Mouse (Mus musculus): ENCODE measurements around the gene Pex12.
"Not testable (repeated sequence)": the region's sequence is repeated elsewhere in the genome, so short reads cannot be mapped to it uniquely, and the experiment has no call there.

Pex12 gene

GRCm38 (mm10) chr11:83302526-83303251, at the start of gene Pex12:
Pex12 (minus strand) TSS chr11:83302586.
- CTCF ChIA-PET, result interaction anchor here (0.6 to 1.4 kb wide), 5 partner anchors 11 to 1217 kb away, joined by 3 to 5 read pairs (median 3); no protein-coding TSS in a partner anchor

GRCm38 (mm10) chr11:83341716-83342245, 39.4 kb upstream of the Pex12 start:
- POLR2A ChIA-PET, result interaction anchor here in 1 of 4 experiments (1.1 to 1.4 kb wide), 2 partner anchors 9 to 38 kb away, joined by 4 read pairs; no protein-coding TSS in a partner anchor
- CTCF ChIA-PET, result no interaction called here

More at GRCm38 (mm10) chr11:83302526-83303251, at the start of gene Pex12:
- POLR2A ChIA-PET, result interaction anchor here in 3 of 4 experiments (0.6 to 6.0 kb wide), 26 partner anchors 9 to 495 kb away, joined by 3 to 76 read pairs (median 4); partner anchors contain the start of genes Nle1 (in 1 of the 3), Slfn14 (in 1 of the 3) and Taf15 (in 1 of the 3)

- CTCF ChIA-PET, result no interaction called here
Measured at GRCm38 (mm10) chr11:83339705-83340104, 37.3 kb upstream of the Pex12 start.

GRCm38 (mm10) chr11:83335826-83336225, 33.4 kb upstream of the Pex12 start:
- ChIA-PET POLR2A (interaction anchor here in 2 of 4 experiments (0.6 to 2.3 kb wide), 3 partner anchors 33 to 50 kb away, joined by 3 to 8 read pairs (median 4); partner anchors contain the start of gene Ap2b1 (in 1 of the 2)), CTCF (interaction anchor here in 1 of 4 experiments (1.0 kb wide), 1 partner anchor 89 kb away, joined by 5 read pairs; no protein-coding TSS in a partner anchor)

More at GRCm38 (mm10) chr11:83339705-83340104, 37.3 kb upstream of the Pex12 start:
- POLR2A ChIA-PET, result interaction anchor here in 1 of 4 experiments (1.2 kb wide), 1 partner anchor 133 kb away, joined by 4 read pairs; the partner anchor contains the start of gene Taf15

GRCm38 (mm10) chr11:83327427-83327826, 25.0 kb upstream of the Pex12 start:
- ChIA-PET CTCF (interaction anchor here in 2 of 4 experiments (0.9 to 1.4 kb wide), 4 partner anchors 25 to 97 kb away, joined by 3 to 4 read pairs (median 4); partner anchors contain the start of genes Ap2b1 (in 1 of the 2) and Pex12 (in 1 of the 2)), POLR2A (no interaction called here)

DNA sequence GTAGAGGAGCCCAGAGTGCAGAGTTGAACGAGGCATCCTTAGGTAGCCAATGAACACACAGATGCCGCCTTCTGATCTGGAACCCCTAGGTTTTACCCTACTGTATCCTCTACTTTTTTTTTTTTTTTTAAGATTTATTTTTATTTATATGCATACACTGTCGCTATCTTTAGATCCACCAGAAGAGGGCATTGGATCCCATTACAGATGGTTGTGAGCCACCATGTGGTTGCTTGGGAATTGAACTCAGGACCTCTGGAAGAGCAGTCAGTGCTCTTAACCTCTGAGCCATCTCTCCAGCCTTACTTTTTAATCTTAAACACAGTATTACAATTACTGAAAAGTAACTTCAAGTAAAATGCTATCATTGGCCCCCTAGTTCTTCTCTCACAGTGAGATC, 24.3 kb upstream of the Pex12 start:
- CTCF ChIA-PET, result interaction anchor here in 2 of 4 experiments (1.0 to 1.3 kb wide), 2 partner anchors 28 to 98 kb away, joined by 4 read pairs; partner anchors contain the start of gene Ap2b1 (in 1 of the 2)
- POLR2A ChIA-PET, result not testable (repeated sequence)

GRCm38 (mm10) chr11:83319048-83319447, 16.7 kb upstream of the Pex12 start:
- CTCF ChIA-PET, result no interaction called here
- POLR2A ChIA-PET, result interaction anchor here in 1 of 4 experiments (2.5 kb wide), 1 partner anchor 20 kb away, joined by 6 read pairs; the partner anchor contains the start of gene Ap2b1

GRCm38 (mm10) chr11:83312471-83312870, 10.1 kb upstream of the Pex12 start:
- ChIA-PET POLR2A (interaction anchor here in 2 of 4 experiments (1.0 to 1.5 kb wide), 3 partner anchors 9 to 22 kb away, joined by 3 to 4 read pairs (median 3); no protein-coding TSS in a partner anchor), CTCF (no interaction called here)

GRCm38 (mm10) chr11:83306700-83307253, 4.4 kb upstream of the Pex12 start:
- POLR2A ChIA-PET, result no interaction called here

GRCm38 (mm10) chr11:83304485-83304884, 2.1 kb upstream of the Pex12 start:
- POLR2A ChIA-PET, result interaction anchor here in 2 of 4 experiments (0.5 to 3.2 kb wide), 4 partner anchors 11 to 168 kb away, joined by 3 to 16 read pairs (median 4); partner anchors contain the start of gene Taf15 (in 1 of the 2)
- CTCF ChIA-PET, result no interaction called here

More at GRCm38 (mm10) chr11:83306700-83307253, 4.4 kb upstream of the Pex12 start:
- CTCF ChIA-PET, result no interaction called here

- ChIA-PET POLR2A (interaction anchor here in 3 of 4 experiments (0.6 to 6.0 kb wide), 15 partner anchors 11 to 484 kb away, joined by 3 to 76 read pairs (median 5); partner anchors contain the start of genes Slfn14 (in 1 of the 3) and Taf15 (in 1 of the 3)), CTCF (interaction anchor here in 1 of 4 experiments (0.6 to 1.0 kb wide), 3 partner anchors 132 to 755 kb away, joined by 3 to 5 read pairs (median 4); no protein-coding TSS in a partner anchor)
Measured at GRCm38 (mm10) chr11:83303751-83304150, 1.4 kb upstream of the Pex12 start.

- CTCF ChIA-PET, result interaction anchor here in 2 of 4 experiments (1.3 to 1.4 kb wide), 2 partner anchors 11 to 26 kb away, joined by 3 to 4 read pairs; no protein-coding TSS in a partner anchor
Measured at GRCm38 (mm10) chr11:83302124-83302523, 262 bp downstream of the Pex12 start.

GRCm38 (mm10) chr11:83301431-83301831, 955 bp downstream of the Pex12 start:
- CTCF ChIA-PET, result interaction anchor here in 1 of 4 experiments (0.8 to 1.3 kb wide), 2 partner anchors 10 to 123 kb away, joined by 3 to 4 read pairs; no protein-coding TSS in a partner anchor
- POLR2A ChIA-PET, result interaction anchor here in 3 of 4 experiments (0.6 to 6.0 kb wide), 10 partner anchors 9 to 171 kb away, joined by 3 to 76 read pairs (median 4); partner anchors contain the start of genes Slfn14 (in 1 of the 3) and Taf15 (in 1 of the 3)

More at GRCm38 (mm10) chr11:83302124-83302523, 262 bp downstream of the Pex12 start:
- POLR2A ChIA-PET, result interaction anchor here in 3 of 4 experiments (0.7 to 6.0 kb wide), 17 partner anchors 10 to 495 kb away, joined by 3 to 76 read pairs (median 4); partner anchors contain the start of genes Nle1 (in 1 of the 3), Slfn14 (in 1 of the 3) and Taf15 (in 1 of the 3)

DNA sequence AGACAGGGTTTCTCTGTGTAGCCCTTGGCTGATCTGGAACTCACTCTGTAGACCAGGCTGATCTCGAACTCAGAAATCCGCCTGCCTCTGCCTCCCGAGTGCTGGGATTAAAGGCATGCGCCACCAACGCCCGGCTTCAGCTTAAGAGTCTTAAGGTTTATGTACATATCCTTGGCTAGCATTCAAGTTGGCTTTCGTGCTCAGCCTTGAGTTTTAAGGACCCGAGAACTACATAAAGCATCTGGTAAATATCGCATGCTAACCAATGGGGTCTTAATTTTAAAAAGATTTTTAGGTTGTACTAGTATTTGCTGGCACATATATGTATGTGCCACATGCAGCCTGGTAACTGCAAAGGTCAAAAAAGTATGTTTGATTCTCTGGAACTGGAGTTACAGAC, 2.7 kb downstream of the Pex12 start:
- POLR2A ChIA-PET, result interaction anchor here (0.7 to 6.0 kb wide), 30 partner anchors 8 to 536 kb away, joined by 3 to 83 read pairs (median 6); partner anchors contain the start of genes Slfn14 (in 2 of the 4), Taf15 (in 2 of the 4), Cct6b (in 1 of the 4) and Rasl10b (in 1 of the 4)
- CTCF ChIA-PET, result interaction anchor here in 2 of 4 experiments (0.6 to 1.1 kb wide), 2 partner anchors 11 to 203 kb away, joined by 3 read pairs; no protein-coding TSS in a partner anchor

DNA sequence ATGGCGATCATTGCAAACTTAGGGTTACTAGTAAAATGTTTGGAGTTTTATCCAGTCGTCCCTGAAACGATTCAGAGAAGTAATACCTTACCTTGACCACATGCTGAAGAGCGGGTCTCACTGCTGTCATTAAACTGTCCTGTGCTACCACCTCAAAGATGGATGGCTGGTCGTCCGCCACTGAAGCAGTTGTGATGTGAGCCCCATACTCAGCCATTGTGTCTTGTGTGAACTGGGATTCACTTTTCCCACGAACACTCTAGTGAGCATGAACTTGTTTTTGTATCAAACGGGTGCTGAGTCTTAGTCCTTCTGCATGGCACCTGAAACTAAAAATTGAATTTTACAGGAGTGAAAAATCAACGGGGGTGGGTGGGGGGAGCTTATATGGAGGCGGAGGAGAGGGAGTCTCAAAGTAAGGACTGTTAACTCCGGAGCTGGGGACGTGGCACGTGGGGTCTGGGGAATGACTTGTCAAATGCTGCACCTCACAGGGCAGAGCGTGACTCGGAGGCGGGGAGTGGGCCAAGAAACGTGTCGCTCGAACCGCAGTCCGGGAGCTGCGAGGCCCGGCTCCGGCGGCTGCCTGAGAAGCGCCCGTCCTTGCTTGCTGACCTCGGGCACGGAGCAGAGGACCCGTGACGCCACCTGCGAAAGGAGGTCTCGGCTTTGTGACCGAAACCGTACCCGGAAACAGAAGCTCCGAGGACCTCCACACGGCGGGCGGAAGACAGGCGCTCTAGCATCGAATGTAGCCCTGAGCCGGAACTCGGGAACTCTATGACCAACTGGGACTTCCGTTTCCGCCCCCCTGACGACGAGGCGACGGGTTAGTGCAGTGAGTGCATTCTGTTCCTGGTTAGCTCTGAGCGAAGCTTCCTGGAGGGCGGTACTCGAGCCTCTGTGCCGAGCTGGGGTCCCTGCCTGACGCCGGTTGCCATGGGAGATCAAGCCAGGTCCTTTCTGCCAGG, 3.9 kb downstream of the Pex12 start, which contains the start of gene Ap2b1:
Gene Ap2b1 (plus strand): TSS at position 800 of the 971 bp plus-strand sequence.
- CTCF ChIA-PET, result interaction anchor here (0.6 to 1.5 kb wide), 11 partner anchors 9 to 485 kb away, joined by 3 to 4 read pairs (median 3); no protein-coding TSS in a partner anchor
- POLR2A ChIA-PET, result interaction anchor here (0.6 to 6.0 kb wide), 65 partner anchors 7 to 765 kb away, joined by 3 to 83 read pairs (median 4); partner anchors contain the start of genes Taf15 (in 4 of the 4), Slfn14 (in 3 of the 4), Rasl10b (in 2 of the 4) and Cct6b (in 1 of the 4)

DNA sequence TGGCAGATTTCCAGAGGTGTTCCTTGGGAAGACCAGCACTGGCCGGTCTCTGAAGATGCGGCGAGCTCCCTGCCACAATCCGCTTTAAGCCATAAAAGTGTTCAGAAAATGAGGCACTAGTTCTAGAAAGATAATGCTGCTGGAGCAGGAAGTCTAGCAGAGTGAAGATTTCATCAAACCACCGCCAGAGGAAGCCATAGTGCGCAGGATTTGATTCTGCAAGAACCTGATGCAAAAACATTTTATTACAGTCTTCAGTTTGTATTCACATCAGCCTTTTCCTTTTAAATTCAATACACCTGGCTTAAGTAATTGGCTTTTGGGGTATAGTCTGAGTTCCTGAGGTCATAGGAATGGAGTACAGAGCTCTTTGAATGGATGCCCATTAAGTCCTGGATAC, 4.6 kb downstream of the Pex12 start:
- ChIA-PET CTCF (interaction anchor here in 1 of 4 experiments (0.7 to 1.5 kb wide), 2 partner anchors 29 to 594 kb away, joined by 3 to 4 read pairs; no protein-coding TSS in a partner anchor), POLR2A (interaction anchor here (0.5 to 6.0 kb wide), 32 partner anchors 6 to 1545 kb away, joined by 3 to 83 read pairs (median 5); partner anchors contain the start of genes Slfn14 (in 2 of the 4), Rasl10b (in 1 of the 4) and Taf15 (in 1 of the 4))

All from embryonic stem cell, embryonic (primary cell).